Mouse (Mus musculus): ENCODE measurements around the gene Gm340. TPM values are rescaled to one million over a fixed set of nuclear protein-coding genes. Genes with fewer than 3 reads are reported as not detected.

The Gm340 gene
- polyA plus RNA-seq, 1 experiment from 2014 or later = 2.2 TPM

DNA sequence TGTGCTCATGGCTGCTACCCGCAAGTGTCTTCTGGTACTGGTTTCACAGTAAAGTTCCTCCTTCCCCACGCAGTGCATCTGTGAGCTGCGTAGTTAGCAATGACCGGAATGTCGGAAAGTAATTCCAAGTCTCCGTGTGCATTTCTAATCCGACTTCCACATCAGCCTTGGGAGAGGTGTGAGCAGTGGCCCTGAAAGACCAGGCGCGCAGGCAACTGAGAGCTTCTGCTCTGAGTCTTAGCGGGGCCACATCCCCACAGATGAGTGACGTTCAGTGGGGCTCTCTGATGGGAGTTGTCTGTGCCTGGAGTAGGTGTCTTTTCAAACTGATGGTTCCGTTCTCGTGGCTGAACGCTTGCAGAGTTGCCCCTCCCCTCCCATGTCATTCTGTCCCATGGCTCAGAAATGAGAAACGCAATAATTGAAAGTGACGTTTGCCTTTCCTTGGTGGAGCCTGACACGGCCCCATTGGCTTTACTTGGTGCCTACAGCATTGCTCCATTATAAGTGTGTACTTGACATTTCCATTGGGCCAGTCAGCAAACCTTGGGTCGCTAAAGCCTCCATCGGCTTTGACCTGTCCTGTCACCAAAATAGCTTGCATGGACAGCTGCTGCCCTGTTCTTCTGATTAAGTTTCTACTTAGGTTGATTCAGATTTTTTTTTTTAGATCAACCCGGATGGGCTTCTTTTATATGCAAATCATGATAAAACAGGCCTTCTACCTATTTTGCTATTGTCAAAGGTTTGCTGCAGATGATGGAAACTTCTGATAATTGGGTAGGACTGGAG is 5.5 kb downstream of the Gm340 start:
- H3K36me3 ChIP-seq = peaks cover 37% of the 10 kb centered on the region
- WGBS = 90% methylated on average over 20 of the region's 20 CpGs
- H3K9me3 ChIP-seq = no peaks in the 10 kb centered on the region
- no peak overlapping the region for H3K9ac ChIP-seq
- ATAC-seq (ENCODE audit: low FRiP score, low read depth) = no peak
- H3K4me3 ChIP-seq = no peak overlapping the region
- H3K4me2 ChIP-seq (replicated peaks) = no peak overlapping the region
- H3K27me3 ChIP-seq = no peaks in the 10 kb centered on the region
- no peak overlapping the region for H3K27ac ChIP-seq
- H3K4me1 ChIP-seq = no peaks in the 10 kb centered on the region

DNA sequence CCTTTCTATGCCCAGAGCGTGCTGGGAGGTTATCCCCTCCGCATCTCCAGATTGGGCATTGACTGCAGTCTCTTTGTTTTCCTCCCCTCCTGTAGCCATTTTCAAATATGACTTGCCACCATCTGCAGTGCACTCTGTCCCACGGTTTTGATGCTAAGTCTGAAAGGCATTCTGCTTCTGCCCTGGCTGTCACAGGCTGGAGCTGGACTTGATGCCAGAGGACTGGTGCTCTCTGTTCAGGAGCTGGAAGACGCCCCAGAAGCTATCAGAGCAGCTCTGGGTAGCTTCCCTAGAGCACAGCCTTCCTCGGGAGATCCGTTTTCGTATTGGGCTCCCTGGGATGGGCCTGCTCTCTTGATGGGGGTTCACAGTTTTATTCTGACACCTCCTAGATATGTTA is 6.9 kb downstream of the Gm340 start:
- ATAC-seq (ENCODE audit: low FRiP score, low read depth) = no peak
- Histone ChIP-seq H3K4me3 (no peak overlapping the region), H3K4me2 (replicated peaks) (no peak overlapping the region), H3K9me3 (no peaks in the 10 kb centered on the region), H3K4me1 (no peaks in the 10 kb centered on the region), H3K27ac (no peak overlapping the region), H3K27me3 (no peaks in the 10 kb centered on the region), H3K36me3 (peaks cover 24% of the 10 kb centered on the region), H3K9ac (no peak overlapping the region)
- WGBS = 84% methylated on average over 7 of the region's 7 CpGs

DNA sequence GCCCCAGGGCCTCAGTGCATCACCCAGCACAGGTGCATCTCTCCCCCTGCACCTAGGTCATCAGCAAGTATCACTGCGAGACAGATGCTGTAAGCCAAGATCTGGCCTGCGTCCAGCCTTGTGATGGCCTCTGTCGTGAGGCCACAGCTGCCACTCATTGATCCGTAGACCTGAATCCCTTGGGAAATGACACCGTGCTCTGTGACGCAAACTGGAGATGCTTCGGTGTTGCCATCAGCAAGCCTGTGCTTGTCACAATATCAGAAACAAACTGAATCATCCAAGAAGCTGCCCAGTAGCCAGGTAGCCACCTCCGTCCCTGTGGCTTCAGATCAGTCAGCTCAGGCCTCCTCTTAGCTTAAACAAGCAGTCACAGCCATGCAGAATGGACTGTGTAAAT is 7.5 kb downstream of the Gm340 start:
- H3K4me1 ChIP-seq = 0 out of 2 replicates have a peak, but pooled peaks cover 2% of the 10 kb centered on the region
- no peak for ATAC-seq (ENCODE audit: low FRiP score, low read depth)
- H3K9me3 ChIP-seq = no peaks in the 10 kb centered on the region
- no peak overlapping the region for H3K9ac ChIP-seq
- 84% methylated on average over 8 of the region's 8 CpGs for WGBS
- peaks cover 18% of the 10 kb centered on the region for H3K36me3 ChIP-seq
- no peak overlapping the region for H3K4me2 ChIP-seq (replicated peaks)
- H3K27ac ChIP-seq = no peak overlapping the region
- no peaks in the 10 kb centered on the region for H3K27me3 ChIP-seq
- no peak overlapping the region for H3K4me3 ChIP-seq

DNA sequence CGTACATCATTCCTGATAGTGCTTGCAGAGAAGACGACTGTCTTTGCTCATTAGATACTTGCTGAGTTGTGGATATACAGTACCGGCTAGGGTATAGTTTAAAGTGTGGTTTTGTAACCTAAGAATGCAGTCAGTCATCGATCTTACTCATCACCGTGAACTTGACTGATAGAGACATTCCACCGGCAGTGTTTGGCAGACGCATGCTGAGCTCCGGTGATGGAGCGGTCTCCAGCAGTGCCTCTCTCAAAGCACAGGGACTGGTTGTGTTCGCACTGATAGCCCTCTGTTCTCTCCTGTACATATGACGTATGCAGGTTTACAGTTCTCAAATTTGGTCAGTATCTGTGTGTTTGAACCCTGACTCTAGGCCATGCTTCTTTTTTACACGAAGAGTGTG is 9.6 kb downstream of the Gm340 start:
- H3K9ac ChIP-seq = no peak overlapping the region
- no peak overlapping the region for H3K4me2 ChIP-seq (replicated peaks)
- no peaks in the 10 kb centered on the region; the same call in 1 of the 2 replicates for H3K36me3 ChIP-seq
- no peak overlapping the region for H3K27ac ChIP-seq
- H3K4me3 ChIP-seq = no peak overlapping the region
- no peak for ATAC-seq (ENCODE audit: low FRiP score, low read depth)
- peaks cover 13% of the 10 kb centered on the region; the same call in 1 of the 2 replicates for H3K4me1 ChIP-seq
- 81% methylated on average over 12 of the region's 12 CpGs for WGBS
- no peaks in the 10 kb centered on the region for H3K27me3 ChIP-seq
- no peaks in the 10 kb centered on the region for H3K9me3 ChIP-seq

DNA sequence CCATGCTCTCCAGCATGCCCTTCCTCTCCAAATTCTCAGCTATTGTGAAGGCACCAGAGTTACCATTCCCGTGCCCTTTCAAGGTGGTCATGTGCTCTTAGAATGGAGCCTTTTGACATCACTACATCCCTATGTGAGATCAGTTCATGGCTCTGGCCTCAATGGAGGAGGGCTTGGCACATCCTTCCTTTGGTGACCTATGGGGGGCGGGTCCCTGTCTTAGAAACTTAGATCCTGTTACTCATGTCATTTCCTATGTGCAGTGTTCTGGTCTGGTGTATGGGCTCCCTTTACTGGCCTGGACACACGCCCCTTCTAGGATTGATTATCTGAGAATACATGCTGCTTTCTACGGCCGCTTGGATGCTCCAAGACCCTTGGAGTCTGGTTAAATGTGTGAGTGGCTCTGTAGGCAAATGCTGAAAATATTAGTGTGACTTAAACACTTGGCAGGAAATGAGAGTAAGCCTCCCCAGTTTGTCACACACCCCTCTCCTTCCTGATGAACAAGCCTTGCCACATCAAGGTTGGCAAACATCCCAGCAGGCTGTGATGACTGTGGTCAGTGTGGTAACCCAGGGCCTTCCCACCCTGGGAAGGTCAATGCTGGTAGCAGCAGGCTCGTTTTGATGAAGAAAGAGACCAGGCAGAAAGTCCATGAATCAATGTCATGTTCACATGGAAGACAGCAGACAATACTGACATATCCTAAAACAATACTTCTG is 15.2 kb downstream of the Gm340 start:
- Histone ChIP-seq H3K36me3 (no peaks in the 10 kb centered on the region), H3K27ac (no peak overlapping the region), H3K9ac (no peak overlapping the region), H3K4me2 (replicated peaks) (no peak overlapping the region), H3K4me1 (peaks cover 13% of the 10 kb centered on the region; the same call in 1 of the 2 replicates), H3K9me3 (no peaks in the 10 kb centered on the region), H3K27me3 (no peaks in the 10 kb centered on the region), H3K4me3 (no peak overlapping the region)
- no peak for ATAC-seq (ENCODE audit: low FRiP score, low read depth)
- WGBS = 81% methylated on average over 6 of the region's 6 CpGs

DNA sequence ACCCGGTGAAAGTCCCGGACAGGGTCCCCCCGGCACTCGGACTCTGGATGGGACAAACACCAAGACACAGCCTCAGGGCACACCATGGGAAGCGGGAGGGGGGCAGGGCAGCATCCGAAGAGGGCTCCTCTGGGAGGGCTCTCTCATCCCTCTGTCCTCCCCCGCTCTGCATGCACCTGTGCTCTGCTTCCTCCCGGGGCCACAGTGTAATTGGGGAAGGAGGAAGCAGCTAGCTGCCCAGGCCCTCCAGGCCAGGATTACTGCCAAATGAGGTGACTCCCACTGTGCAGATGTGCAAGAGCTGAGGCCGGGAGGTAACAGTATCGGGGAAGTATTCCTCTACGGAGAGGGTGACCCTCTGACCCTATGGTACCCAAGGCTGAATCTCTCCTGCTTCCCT is 18.5 kb downstream of the Gm340 start:
- Histone ChIP-seq H3K27me3 (no peaks in the 10 kb centered on the region), H3K4me2 (replicated peaks) (no peak overlapping the region), H3K9me3 (no peaks in the 10 kb centered on the region), H3K4me1 (peaks cover 6% of the 10 kb centered on the region; the same call in 1 of the 2 replicates), H3K36me3 (no peaks in the 10 kb centered on the region), H3K9ac (no peak overlapping the region), H3K4me3 (no peak overlapping the region), H3K27ac (no peak overlapping the region)
- 46% methylated on average over 11 of the region's 11 CpGs for WGBS
- no peak for ATAC-seq (ENCODE audit: low FRiP score, low read depth)

DNA sequence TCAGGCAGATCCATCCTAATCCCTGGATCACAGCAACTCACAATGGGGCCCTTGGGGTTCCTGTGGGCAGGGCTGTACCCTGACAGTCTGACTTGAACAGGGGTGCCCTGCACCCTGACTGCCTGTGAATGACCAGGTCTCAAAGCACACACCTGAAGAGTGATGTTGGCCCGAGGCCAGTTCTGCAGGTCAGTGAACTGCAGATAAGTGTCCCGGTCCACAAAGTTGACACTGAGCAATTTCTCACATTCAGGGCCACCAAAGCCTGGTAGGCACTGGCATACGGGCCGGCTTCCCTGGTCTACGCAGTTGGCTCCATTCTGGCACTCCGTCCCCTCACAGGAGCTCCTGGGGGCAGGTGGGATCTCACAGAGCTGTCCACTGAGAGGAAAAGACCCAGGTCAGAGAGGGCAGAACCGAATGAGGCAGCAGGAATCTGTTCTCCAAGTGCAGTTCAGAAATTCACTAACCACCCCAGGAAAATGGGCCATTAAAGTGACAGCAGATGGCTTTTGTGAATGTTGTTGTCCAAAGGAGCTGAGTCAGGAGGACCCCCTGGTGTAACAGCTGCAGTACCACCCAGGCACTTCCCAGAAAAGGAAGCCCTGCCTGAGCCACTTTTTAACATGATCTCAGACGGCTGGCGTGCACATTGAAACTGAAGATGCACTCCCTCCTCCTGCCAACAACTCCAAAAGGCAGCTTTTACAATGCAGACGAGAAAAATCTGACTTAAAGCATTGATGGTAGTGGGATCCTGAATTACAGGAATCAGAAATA is 24.2 kb downstream of the Gm340 start:
- no peak for ATAC-seq (ENCODE audit: low FRiP score, low read depth)
- no peak overlapping the region for H3K9ac ChIP-seq
- no peaks in the 10 kb centered on the region for H3K4me1 ChIP-seq
- WGBS = 72% methylated on average over 10 of the region's 10 CpGs
- H3K27ac ChIP-seq = no peak overlapping the region
- no peaks in the 10 kb centered on the region for H3K9me3 ChIP-seq
- no peaks in the 10 kb centered on the region for H3K27me3 ChIP-seq
- no peak overlapping the region for H3K4me3 ChIP-seq
- no peaks in the 10 kb centered on the region for H3K36me3 ChIP-seq
- H3K4me2 ChIP-seq (replicated peaks) = no peak overlapping the region

DNA sequence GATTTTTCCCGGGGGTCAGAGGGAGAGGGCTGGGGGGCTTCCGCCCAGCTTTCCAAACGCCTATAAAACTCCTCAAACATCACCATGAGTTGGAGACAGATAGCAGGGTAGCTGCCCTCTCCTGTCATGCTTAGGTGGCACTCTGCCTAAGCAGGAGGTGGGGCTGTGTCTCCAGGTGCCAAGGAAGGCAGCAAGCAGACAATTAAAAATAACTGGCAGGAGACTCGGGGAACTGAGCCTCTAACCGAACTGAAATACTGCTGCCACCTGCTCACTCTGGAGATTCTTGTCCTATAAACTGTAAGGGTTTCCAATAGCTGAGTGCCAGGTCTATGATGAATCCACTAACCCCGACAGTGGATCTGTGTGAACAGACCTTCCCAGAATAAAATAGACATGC is 29.5 kb downstream of the Gm340 start:
- Histone ChIP-seq H3K4me1 (peaks cover 12% of the 10 kb centered on the region), H3K9me3 (no peaks in the 10 kb centered on the region), H3K27ac (no peak overlapping the region), H3K27me3 (peaks cover 16% of the 10 kb centered on the region), H3K4me2 (replicated peaks) (no peak overlapping the region), H3K36me3 (no peaks in the 10 kb centered on the region), H3K4me3 (no peak overlapping the region), H3K9ac (no peak overlapping the region)
- 63% methylated on average over 6 of the region's 6 CpGs for WGBS
- no peak for ATAC-seq (ENCODE audit: low FRiP score, low read depth)

DNA sequence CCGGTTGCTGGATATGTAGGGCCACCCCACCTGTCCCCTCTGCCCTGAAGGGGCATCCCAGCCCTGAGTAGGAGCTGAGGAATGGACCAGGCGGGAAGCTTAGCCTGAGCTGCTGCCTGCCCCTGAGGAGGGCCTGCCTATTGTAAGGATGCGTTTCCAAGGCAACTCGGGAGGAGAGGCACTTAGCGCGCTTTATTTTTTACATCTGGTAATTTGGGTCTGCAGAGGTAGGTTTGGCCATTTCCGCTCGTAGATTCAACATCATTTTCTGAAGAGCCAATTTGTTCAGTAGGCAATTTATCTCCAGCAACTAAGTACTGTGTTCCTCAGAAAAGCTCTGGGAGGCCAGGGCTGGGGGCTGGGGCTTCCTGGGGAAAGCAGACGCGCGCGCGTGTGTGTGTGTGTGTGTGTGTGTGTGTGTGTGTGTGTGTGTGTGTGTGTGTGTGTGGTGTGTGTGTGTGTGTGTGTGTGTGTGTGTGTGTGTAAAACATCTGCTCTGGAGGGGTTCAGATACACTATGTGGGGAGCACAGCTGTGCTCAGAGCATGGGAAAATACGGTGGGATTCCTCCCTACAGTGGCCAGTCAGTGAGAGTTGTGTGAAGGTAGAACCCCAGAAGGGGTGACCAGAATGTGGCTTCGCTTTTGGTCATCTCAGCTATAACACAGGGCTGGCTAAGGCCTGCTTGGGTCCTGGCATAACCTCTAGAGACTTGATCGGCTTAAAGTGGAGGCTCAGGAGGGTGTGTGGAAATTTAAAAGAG is 31.3 kb downstream of the Gm340 start:
- ATAC-seq (ENCODE audit: low FRiP score, low read depth) = peak; percentile 30; the same call in 1 of the 2 replicates
- H3K36me3 ChIP-seq = no peaks in the 10 kb centered on the region
- H3K4me2 ChIP-seq (replicated peaks) = peak overlapping the region; percentile 35
- no peak overlapping the region for H3K9ac ChIP-seq
- no peak overlapping the region for H3K27ac ChIP-seq
- WGBS = 15% methylated on average over 16 of the region's 16 CpGs
- peaks cover 22% of the 10 kb centered on the region for H3K4me1 ChIP-seq
- no peaks in the 10 kb centered on the region for H3K9me3 ChIP-seq
- H3K27me3 ChIP-seq = peaks cover 22% of the 10 kb centered on the region
- H3K4me3 ChIP-seq = no peak overlapping the region

DNA sequence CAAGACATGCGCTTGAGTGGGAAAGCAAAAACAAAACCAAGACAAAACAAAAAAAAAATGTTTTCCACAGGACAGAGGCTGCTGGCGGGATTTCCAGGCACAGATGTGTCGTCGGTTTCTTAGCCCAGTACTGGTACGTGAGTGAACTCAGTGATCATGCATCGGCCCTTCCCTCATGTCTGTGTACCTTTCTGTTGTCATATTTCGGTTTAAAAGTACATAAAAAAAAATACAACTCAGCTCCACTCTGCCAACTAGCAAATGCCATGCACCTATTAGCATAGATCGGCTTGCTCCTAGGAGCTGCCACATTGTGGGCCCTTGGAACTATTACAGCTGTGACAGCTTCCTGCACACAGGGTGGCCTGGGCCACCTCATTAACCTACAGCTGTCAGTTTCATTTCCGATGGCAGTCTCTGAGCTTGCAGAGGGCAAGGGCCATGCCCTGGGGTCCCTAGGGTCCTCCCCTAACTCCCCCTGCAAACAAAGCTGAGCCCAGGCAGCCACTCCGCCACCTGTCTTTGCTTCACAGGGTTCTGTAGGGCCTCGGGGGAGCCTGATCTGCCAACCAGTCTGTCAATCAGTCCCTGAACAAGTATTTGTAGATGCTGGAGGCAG is 33.5 kb downstream of the Gm340 start:
- H3K27ac ChIP-seq = no peak overlapping the region
- H3K4me2 ChIP-seq (replicated peaks) = no peak overlapping the region
- 46% methylated on average over 11 of the region's 11 CpGs for WGBS
- peaks cover 22% of the 10 kb centered on the region for H3K27me3 ChIP-seq
- H3K4me1 ChIP-seq = peaks cover 29% of the 10 kb centered on the region
- H3K9ac ChIP-seq = 0 out of 2 replicates have a peak overlapping the region, but pooled peaks have one; percentile 39
- no peaks in the 10 kb centered on the region for H3K9me3 ChIP-seq
- ATAC-seq (ENCODE audit: low FRiP score, low read depth) = no peak
- H3K4me3 ChIP-seq = no peak overlapping the region
- H3K36me3 ChIP-seq = no peaks in the 10 kb centered on the region

DNA sequence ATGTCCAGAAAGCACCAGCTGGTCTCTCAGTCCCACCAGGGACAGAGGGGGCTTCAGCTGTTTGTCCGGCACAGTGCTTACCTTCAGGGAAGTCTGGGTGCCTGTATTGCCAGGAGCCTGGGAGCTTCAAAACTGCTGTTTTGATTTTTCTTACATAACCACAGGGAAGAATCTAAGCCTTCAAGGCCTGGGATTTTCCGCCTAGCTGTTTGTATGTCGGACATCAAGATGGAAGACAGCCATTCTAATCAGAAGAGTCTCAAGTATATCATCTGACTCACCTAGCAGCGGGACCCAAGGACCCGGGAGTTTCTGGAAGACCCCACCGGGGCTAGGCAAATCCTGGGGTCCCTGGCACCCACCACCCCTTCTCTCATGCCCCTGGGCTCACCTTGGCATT is 34.1 kb downstream of the Gm340 start:
- no peak overlapping the region for H3K4me2 ChIP-seq (replicated peaks)
- H3K4me3 ChIP-seq = no peak overlapping the region
- H3K9me3 ChIP-seq = no peaks in the 10 kb centered on the region
- 81% methylated on average over 6 of the region's 6 CpGs for WGBS
- peaks cover 29% of the 10 kb centered on the region for H3K4me1 ChIP-seq
- peaks cover 22% of the 10 kb centered on the region for H3K27me3 ChIP-seq
- H3K36me3 ChIP-seq = no peaks in the 10 kb centered on the region
- 0 out of 2 replicates have a peak overlapping the region, but pooled peaks have one; percentile 39 for H3K9ac ChIP-seq
- no peak overlapping the region for H3K27ac ChIP-seq
- ATAC-seq (ENCODE audit: low FRiP score, low read depth) = no peak

Measured in limb, embryonic 13.5 days (tissue).